Mouse (Mus musculus) MEL (cell line): ENCODE measurements around the gene Nfia. TPM values are rescaled to one million over a fixed set of nuclear protein-coding genes. Genes with fewer than 3 reads are reported as not detected.

ENCODE experiments used
- DNase-seq: peaks from one replicate; pipeline ENCODE4 v3.0.0; 2011; ENCODE audit warnings: low read depth, low spot score
- H3K27ac ChIP-seq: 2 replicates; pipeline ENCODE4 v1.5.1; 2012; ENCODE audit warnings: low read depth, mild to moderate bottlenecking, control low read depth, low read length, moderate library complexity; ENCODE audit not compliant: control insufficient read depth
- H3K27me3 ChIP-seq, 2 experiments: fragments of 150-350 bp in 1 of 2; sonication (generic) in 1 of 2; 2 replicates each; pipeline ENCODE4 v1.6.1; 2012; ENCODE audit warnings: low read length in 2 of 2, mild to moderate bottlenecking in 2 of 2, improper control_type of control experiment in 1 of 2, moderate library complexity in 1 of 2; ENCODE audit not compliant: insufficient read depth in 2 of 2, control insufficient read depth in 1 of 2
- H3K36me3 ChIP-seq, 2 experiments: 2 replicates each; pipeline ENCODE4 v1.6.1; 2012 to 2014; ENCODE audit warnings: low read length in 2 of 2, improper control_type of control experiment in 1 of 2, inconsistent platforms in 1 of 2, mild to moderate bottlenecking in 1 of 2; ENCODE audit not compliant: insufficient read depth in 2 of 2, control insufficient read depth in 1 of 2
- H3K4me1 ChIP-seq, 2 experiments: fragments of 150-350 bp in 1 of 2; sonication (generic) in 1 of 2; 2 replicates each; pipeline ENCODE4 v1.6.1; 2012; ENCODE audit warnings: low read length in 2 of 2, improper control_type of control experiment in 1 of 2, mild to moderate bottlenecking in 1 of 2; ENCODE audit not compliant: insufficient read depth in 2 of 2, control insufficient read depth in 1 of 2
- H3K4me3 ChIP-seq, 2 experiments: fragments of 150-350 bp in 1 of 2; sonication (generic) in 1 of 2; 2 replicates each; pipeline ENCODE4 v1.5.1; 2012; ENCODE audit warnings: low read depth in 2 of 2, low read length in 2 of 2, mild to moderate bottlenecking in 2 of 2, moderate library complexity in 2 of 2, control low read depth in 1 of 2, improper control_type of control experiment in 1 of 2; ENCODE audit not compliant: control insufficient read depth in 1 of 2, insufficient read depth in 1 of 2
- H3K79me2 ChIP-seq: 2 replicates; pipeline ENCODE4 v1.6.1; 2012; ENCODE audit warnings: mild to moderate bottlenecking, low read length, moderate library complexity; ENCODE audit not compliant: control insufficient read depth, poor library complexity, insufficient read depth
- H3K9ac ChIP-seq: 2 replicates; pipeline ENCODE4 v1.6.1; 2012; ENCODE audit warnings: low read depth, mild to moderate bottlenecking, control low read depth, low read length, moderate library complexity; ENCODE audit not compliant: control insufficient read depth, poor library complexity, severe bottlenecking
- H3K9me3 ChIP-seq: fragments of 150-350 bp; sonication (generic); replicated peaks from 2 replicates; pipeline ENCODE4 v1.6.1; 2012; ENCODE audit warnings: mild to moderate bottlenecking, low read length, improper control_type of control experiment, moderate library complexity; ENCODE audit not compliant: insufficient read depth
- BHLHE40 ChIP-seq: IDR thresholded peaks from 2 replicates; pipeline ENCODE4 v1.6.1; 2012; ENCODE audit warnings: low read depth, mild to moderate bottlenecking, inconsistent platforms, low read length, improper control_type of control experiment, borderline replicate concordance
- CHD1 ChIP-seq: IDR thresholded peaks from 2 replicates; pipeline ENCODE4 v1.6.1; 2012; ENCODE audit warnings: low read depth, mild to moderate bottlenecking, inconsistent platforms, low read length, improper control_type of control experiment
- E2F4 ChIP-seq: IDR thresholded peaks from 2 replicates; pipeline ENCODE4 v1.6.1; 2011; ENCODE audit warnings: low read depth, low read length, improper control_type of control experiment, borderline replicate concordance
- ELF1 ChIP-seq: IDR thresholded peaks from 2 replicates; pipeline ENCODE4 v1.6.1; 2014; ENCODE audit warnings: low read depth, mild to moderate bottlenecking, inconsistent platforms, low read length, improper control_type of control experiment, moderate library complexity
- EP300 ChIP-seq, 2 experiments: IDR thresholded peaks; 2 replicates each; pipeline ENCODE4 v1.6.1; 2011; ENCODE audit warnings: improper control_type of control experiment in 2 of 2, low read length in 2 of 2, low read depth in 1 of 2, mild to moderate bottlenecking in 1 of 2
- ETS1 ChIP-seq: IDR thresholded peaks from 2 replicates; pipeline ENCODE4 v1.6.1; 2012; ENCODE audit warnings: low read depth, mild to moderate bottlenecking, inconsistent platforms, low read length, improper control_type of control experiment, moderate library complexity
- GABPA ChIP-seq: IDR thresholded peaks from 2 replicates; pipeline ENCODE4 v1.6.1; 2012; ENCODE audit warnings: low read depth, mild to moderate bottlenecking, inconsistent platforms, low read length, improper control_type of control experiment, moderate library complexity
- GATA1 ChIP-seq: IDR thresholded peaks from 2 replicates; pipeline ENCODE4 v1.6.1; 2011; ENCODE audit warnings: low read depth, low read length, improper control_type of control experiment
- JUND ChIP-seq: IDR thresholded peaks from 2 replicates; pipeline ENCODE4 v1.6.1; 2011; ENCODE audit warnings: low read depth, mild to moderate bottlenecking, improper control_type of control experiment, low read length
- KAT2A ChIP-seq: conservative IDR thresholded peaks from 2 replicates; pipeline ENCODE4 v1.6.1; 2012; ENCODE audit warnings: low read depth, low read length, improper control_type of control experiment, inconsistent platforms
- MAFK ChIP-seq: IDR thresholded peaks from 2 replicates; pipeline ENCODE4 v1.6.1; 2011; ENCODE audit warnings: low read depth, mild to moderate bottlenecking, low read length, improper control_type of control experiment, borderline replicate concordance
- MAX ChIP-seq: IDR thresholded peaks from 2 replicates; pipeline ENCODE4 v1.6.1; 2011; ENCODE audit warnings: low read length, improper control_type of control experiment
- NRF1 ChIP-seq: IDR thresholded peaks from 2 replicates; pipeline ENCODE4 v1.6.1; 2014; ENCODE audit warnings: low read depth, mild to moderate bottlenecking, inconsistent platforms, low read length, improper control_type of control experiment, moderate library complexity; ENCODE audit not compliant: poor library complexity, insufficient read depth, severe bottlenecking
- POLR2AphosphoS2 ChIP-seq: IDR thresholded peaks from 2 replicates; pipeline ENCODE4 v1.6.1; 2011; ENCODE audit warnings: low read length, improper control_type of control experiment
- POLR2AphosphoS5 ChIP-seq: IDR thresholded peaks from 2 replicates; pipeline ENCODE4 v1.6.1; 2012; ENCODE audit warnings: low read depth, borderline replicate concordance, mild to moderate bottlenecking, inconsistent platforms, low read length, moderate library complexity, mixed read lengths
- RAD21 ChIP-seq: IDR thresholded peaks from 2 replicates; pipeline ENCODE4 v1.6.1; 2011; ENCODE audit warnings: mild to moderate bottlenecking, low read depth, low read length, improper control_type of control experiment
- RCOR1 ChIP-seq: IDR thresholded peaks from 2 replicates; pipeline ENCODE4 v1.6.1; 2012; ENCODE audit warnings: low read depth, mild to moderate bottlenecking, inconsistent platforms, low read length, improper control_type of control experiment
- SMC3 ChIP-seq: IDR thresholded peaks from 2 replicates; pipeline ENCODE4 v1.6.1; 2011; ENCODE audit warnings: low read depth, low read length, improper control_type of control experiment
- TBP ChIP-seq: IDR thresholded peaks from 2 replicates; pipeline ENCODE4 v1.8.0; 2011; ENCODE audit warnings: low read depth, low read length, improper control_type of control experiment
- USF1 ChIP-seq: IDR thresholded peaks from 2 replicates; pipeline ENCODE4 v1.6.1; 2014; ENCODE audit warnings: low read depth, mild to moderate bottlenecking, inconsistent platforms, low read length, improper control_type of control experiment, moderate library complexity
- ZC3H11A ChIP-seq: IDR thresholded peaks from 2 replicates; pipeline ENCODE4 v1.6.1; 2012; ENCODE audit warnings: low read depth, mild to moderate bottlenecking, inconsistent platforms, low read length, improper control_type of control experiment
- ZKSCAN1 ChIP-seq: IDR thresholded peaks from 2 replicates; pipeline ENCODE4 v1.6.1; 2012; ENCODE audit warnings: low read depth, mild to moderate bottlenecking, inconsistent platforms, low read length, improper control_type of control experiment, moderate library complexity
- polyA plus RNA-seq, 2 experiments: library from polyadenylated mRNA; stranded (reverse) in 1 of 2; unstranded in 1 of 2; fragments of >175 nt in 1 of 2; fragments of >200 nt in 1 of 2; gene quantifications; 2 replicates each; pipeline versions ENCODE4 v1.2.1 to v1.2.4; 2012; ENCODE audit warnings: low replicate concordance in 2 of 2, low read depth in 1 of 2; ENCODE audit not compliant: insufficient read length in 2 of 2, insufficient read depth in 1 of 2, missing spikeins in 1 of 2
- total RNA-seq: library from RNA; depleted of rRNA; stranded (reverse); fragments of 300-350 nt; gene quantifications from 2 replicates; pipeline ENCODE4 v1.2.3, GENCODE M21; 2012

The Nfia gene
- total and polyA plus RNA-seq, 3 experiments: 10.2 to 20.5 (median 13.4) TPM

DNA sequence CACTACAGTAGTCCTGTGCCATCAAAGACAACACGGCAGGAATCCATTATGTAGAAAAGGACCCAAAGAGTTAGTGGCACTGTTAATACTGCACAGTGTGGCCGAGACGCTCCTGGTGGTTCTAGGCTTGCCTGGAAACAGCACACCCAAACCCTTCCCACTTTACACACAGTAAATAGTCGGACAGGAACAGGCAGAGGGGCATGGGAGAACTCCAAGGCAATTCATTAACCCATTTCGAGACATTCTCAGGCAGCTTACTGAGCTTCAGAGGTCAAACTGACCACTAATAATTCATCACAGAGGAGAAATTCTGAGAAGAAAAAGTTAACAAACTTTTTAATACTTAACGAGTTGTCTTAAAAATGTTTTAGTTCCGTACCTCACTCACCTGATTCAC, 107.2 kb downstream of the Nfia start:
- peaks cover 19 to 50% of the 10 kb centered on the region in 2 experiments for H3K36me3 ChIP-seq
- H3K27me3 ChIP-seq: no peaks in the 10 kb centered on the region
- no peak overlapping the region for H3K4me3 ChIP-seq
- H3K79me2 ChIP-seq: peaks cover 28% of the 10 kb centered on the region
- H3K9me3 ChIP-seq: no peaks in the 10 kb centered on the region
- H3K27ac ChIP-seq: no peak overlapping the region
- TF ChIP-seq POLR2AphosphoS2 (no peak), MAFK (no peak), RCOR1 (no peak), SMC3 (no peak), ZKSCAN1 (no peak), MAX (no peak), BHLHE40 (no peak), RAD21 (no peak), EP300 (IDR thresholded peaks at IDR 0.05; ENCODE audit: low read depth in 1 of 2, low read length in 2 of 2) (no peak), GABPA (no peak)
- DNase-seq: no peak
- H3K4me1 ChIP-seq: peaks cover 9 to 14% of the 10 kb centered on the region in 2 experiments
- no peak overlapping the region for H3K9ac ChIP-seq

DNA sequence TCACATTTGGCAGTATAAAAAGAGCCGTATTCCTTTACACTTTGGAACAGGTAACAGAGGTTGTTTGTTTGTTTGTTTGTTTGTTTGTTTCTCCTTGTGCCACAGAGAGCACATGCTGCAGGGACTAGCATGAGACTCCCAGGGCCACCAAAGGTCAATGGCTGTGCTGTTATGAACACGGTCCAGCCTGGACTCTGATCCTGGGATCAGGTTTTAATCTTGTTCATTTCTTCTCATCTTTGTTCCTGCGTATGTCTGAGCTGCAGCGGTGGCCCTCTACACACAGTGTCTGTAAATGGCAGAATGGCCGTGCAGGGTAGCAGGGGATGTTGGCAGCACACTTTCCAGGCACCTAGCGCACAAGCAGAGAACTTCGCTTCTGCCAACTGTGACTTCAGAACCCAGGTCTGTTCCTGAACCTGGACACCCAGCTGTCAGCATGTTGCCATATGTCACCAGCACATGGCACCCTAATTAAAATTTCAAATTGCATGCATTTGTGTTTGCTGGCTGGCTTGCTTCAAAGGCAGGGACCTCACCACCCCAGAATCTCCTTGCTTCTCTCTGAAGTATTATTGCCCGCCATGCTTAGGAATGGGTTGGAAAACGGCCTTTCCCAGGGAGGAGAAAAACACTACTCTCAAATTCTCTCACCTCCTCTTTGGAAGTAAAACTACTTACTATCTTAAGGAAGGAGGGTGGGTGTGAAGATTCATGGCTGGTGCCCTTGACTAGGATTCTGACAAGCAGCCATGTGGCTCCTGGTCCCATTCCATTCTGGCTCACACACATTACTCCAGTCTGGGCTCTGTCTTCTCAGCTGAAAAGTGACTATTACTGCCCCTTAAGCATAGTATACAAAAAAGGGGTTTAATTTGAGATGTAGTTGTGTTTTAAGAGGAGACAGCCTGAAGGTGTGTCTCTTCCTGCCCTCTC, 107.9 kb downstream of the Nfia start:
- H3K9me3 ChIP-seq: no peaks in the 10 kb centered on the region
- no peak for DNase-seq
- no peak for TF ChIP-seq MAFK
- TF ChIP-seq GATA1: no peak
- no peak for TF ChIP-seq CHD1
- TF ChIP-seq POLR2AphosphoS2: no peak
- no peak for TF ChIP-seq KAT2A
- TF ChIP-seq ETS1: no peak
- no peak for TF ChIP-seq TBP
- no peak for TF ChIP-seq ELF1
- no peak for TF ChIP-seq POLR2AphosphoS5
- TF ChIP-seq JUND: no peak
- no peak for TF ChIP-seq BHLHE40
- no peak for TF ChIP-seq E2F4
- no peak for TF ChIP-seq NRF1
- no peak for TF ChIP-seq USF1
- no peak for TF ChIP-seq ZC3H11A
- TF ChIP-seq, all 39 proteins: peak for 0
- Histone ChIP-seq H3K27me3 (no peaks in the 10 kb centered on the region), H3K79me2 (peaks cover 23% of the 10 kb centered on the region), H3K27ac (no peak overlapping the region), H3K4me3 (no peak overlapping the region), H3K9ac (no peak overlapping the region), H3K4me1 (peaks cover 4 to 12% of the 10 kb centered on the region in 2 experiments), H3K36me3 (peaks cover 12 to 48% of the 10 kb centered on the region in 2 experiments)
